Mouse (Mus musculus) layer of hippocampus, postnatal 10 days (tissue): ENCODE measurements around the gene Zfp866. TPM values are rescaled to one million over a fixed set of nuclear protein-coding genes. Genes with fewer than 3 reads are reported as not detected.
A peak's percentile ranks its signal among the peaks of the same experiment; 100 is the strongest.

Source experiments
- DNase-seq, 2 experiments: peaks; one replicate each; pipeline ENCODE4 v3.0.0; 2021; ENCODE audit warnings: low spot score in 2 of 2
- long read RNA-seq: library from polyadenylated mRNA; stranded (forward); transcript quantifications from one replicate; pipeline ENCODE4 v2.0.0, GENCODE M21; 2023
- total RNA-seq, 2 experiments: library from RNA; stranded (reverse); gene quantifications; 2 replicates each; pipeline ENCODE4 v1.2.3; 2021

Zfp866 gene
- total RNA-seq: 10 to 100 TPM; 30.8 to 32.6 TPM
- long read RNA-seq, partial matches to known transcripts: 1 of 4 reads
- long read RNA-seq, other reads (novel, unspliced or antisense): 2 of 4 reads

DNA sequence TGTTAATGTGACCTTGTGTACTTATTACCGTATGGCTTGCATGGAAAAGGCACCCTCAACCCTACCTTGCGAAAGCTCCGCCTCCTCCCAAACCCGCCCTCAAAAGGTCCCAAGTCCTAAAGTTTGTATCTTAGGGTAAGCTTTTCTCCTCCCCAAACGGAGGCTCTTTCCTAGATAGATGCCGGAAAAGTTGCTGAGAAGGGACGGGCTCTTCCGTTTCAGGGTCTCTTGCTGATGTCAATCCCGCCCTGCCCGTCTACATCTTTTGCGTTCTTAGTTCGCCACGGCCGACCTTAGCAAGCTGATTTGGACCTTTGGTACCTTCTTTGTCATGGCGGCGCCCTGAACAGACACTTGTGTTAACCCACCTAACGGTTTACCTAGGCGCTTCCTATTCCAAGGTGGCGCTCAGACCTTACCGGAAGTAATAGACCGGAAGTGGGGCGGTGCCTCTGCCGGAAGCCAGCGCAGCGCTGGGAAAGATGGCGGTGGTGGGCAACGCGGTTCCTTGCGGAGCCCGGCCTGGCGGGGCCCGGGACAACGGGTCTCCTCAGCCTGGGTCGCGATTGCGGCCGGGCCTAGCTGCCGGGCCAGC, at the start of gene Zfp866, which contains the start of gene Atp13a1:
Zfp866 (minus strand) TSS at position 406 of the 595 bp plus-strand sequence.
Atp13a1 (plus strand) TSS at position 391 of the 595 bp plus-strand sequence.
- DNase-seq: peak; percentile 88 to 89

- DNase-seq: no peak
Measured at GRCm38 (mm10) chr8:69837057-69837682, 46.2 kb upstream of the Zfp866 start.

GRCm38 (mm10) chr8:69832298-69832853, 41.4 kb upstream of the Zfp866 start, which contains the start of gene Pbx4:
Gene Pbx4 (plus strand): TSS chr8:69832491.
- DNase-seq: peak; percentile 87 to 89

- DNase-seq: no peak
Measured at GRCm38 (mm10) chr8:69826371-69826770, 35.4 kb upstream of the Zfp866 start.

GRCm38 (mm10) chr8:69822386-69823191, 31.6 kb upstream of the Zfp866 start, which contains the start of gene Lpar2:
Gene Lpar2 (plus strand): TSS chr8:69822429.
- peak; percentile 37 to 54 for DNase-seq

DNA sequence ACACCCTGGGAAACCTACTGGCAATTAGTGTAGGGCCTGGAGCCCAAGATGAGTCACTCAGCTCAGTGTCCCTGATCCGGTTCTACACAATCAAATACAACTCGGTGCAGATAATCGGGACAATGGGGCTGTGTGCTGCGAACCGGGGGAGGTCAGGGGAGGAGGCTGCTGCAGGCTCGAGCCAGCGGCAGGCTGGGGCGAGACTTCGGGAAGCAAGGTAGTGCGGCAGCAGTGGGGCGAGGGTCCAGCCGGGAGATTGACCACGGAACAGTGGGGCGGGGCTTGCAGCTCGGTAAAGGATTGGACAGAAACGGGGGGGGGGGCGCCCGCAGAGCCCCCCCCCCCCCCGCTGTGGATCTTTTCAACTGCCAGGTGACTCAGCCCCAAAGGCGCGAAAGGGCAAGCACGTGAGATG, 31.0 kb upstream of the Zfp866 start:
- DNase-seq: peak in 1 of 2 experiments; percentile 44

- DNase-seq: no peak
Measured at GRCm38 (mm10) chr8:69820466-69820865, 29.5 kb upstream of the Zfp866 start.

DNA sequence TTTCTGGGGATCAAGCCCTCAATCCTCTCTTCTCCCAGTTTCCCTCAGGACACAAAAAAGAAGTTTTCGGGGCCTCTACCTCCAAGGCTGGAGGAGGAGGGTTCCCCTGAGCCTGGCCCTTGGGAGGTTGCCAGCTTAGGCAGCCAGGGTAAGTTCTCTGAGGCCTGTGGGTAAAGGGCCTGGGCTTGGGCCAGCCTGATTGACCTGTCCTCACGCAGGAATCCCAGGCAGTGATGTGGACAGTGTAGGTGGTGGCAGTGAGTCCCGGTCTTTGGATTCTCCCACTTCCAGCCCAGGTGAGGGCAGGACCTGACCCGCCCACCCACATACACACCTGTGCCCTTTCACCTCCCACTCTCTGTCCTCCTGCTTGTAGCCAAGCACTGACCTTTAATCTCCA, 24.4 kb upstream of the Zfp866 start:
- DNase-seq: no peak

GRCm38 (mm10) chr8:69814881-69815280, 23.9 kb upstream of the Zfp866 start:
- DNase-seq: no peak

DNA sequence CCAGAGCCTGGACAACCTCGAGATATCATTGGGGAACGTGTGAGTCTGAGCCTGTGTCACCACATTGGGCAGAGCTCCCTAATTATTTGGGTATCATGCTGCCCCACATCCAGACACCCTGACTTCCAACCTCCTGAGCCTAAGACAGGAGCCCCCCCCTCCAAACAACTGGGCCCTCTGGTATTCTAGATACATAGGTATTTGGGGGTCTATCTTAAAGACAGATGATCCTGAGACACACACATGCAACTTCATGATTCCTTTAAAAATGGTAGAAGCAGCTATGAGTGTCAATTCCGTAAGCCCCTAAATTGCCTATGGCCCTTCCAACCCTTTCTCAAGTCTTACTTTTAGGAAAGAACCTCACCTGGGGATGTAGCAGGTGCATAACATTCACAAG, 18.8 kb upstream of the Zfp866 start:
- DNase-seq: no peak

DNA sequence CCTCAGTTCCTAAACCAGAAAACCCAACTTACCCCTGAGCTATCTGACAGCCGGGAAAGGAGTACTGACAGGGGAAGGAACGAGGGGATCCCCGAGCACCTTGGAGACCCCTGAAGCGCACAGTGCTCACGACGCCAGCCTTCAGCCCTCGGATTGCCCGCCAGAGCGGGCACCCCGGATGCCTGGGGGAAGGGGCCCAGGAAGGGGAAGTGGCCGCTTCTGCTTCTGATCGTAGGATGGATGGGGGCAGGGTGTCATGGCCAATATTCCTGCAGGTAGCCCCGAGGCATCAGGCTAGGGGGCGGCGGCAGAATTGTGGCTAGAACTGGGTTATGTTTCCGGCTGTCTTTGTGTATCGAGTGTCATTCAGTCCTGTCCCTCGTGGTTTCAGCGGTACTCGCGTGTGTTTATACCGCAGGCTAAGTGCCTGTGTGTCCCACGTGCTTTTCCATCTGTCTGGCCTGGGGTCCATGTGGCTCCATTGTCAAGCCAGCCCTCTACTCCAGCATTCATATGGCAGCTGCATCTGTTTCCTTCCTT, 18.0 kb upstream of the Zfp866 start:
- peak; percentile 34 to 48 for DNase-seq

DNA sequence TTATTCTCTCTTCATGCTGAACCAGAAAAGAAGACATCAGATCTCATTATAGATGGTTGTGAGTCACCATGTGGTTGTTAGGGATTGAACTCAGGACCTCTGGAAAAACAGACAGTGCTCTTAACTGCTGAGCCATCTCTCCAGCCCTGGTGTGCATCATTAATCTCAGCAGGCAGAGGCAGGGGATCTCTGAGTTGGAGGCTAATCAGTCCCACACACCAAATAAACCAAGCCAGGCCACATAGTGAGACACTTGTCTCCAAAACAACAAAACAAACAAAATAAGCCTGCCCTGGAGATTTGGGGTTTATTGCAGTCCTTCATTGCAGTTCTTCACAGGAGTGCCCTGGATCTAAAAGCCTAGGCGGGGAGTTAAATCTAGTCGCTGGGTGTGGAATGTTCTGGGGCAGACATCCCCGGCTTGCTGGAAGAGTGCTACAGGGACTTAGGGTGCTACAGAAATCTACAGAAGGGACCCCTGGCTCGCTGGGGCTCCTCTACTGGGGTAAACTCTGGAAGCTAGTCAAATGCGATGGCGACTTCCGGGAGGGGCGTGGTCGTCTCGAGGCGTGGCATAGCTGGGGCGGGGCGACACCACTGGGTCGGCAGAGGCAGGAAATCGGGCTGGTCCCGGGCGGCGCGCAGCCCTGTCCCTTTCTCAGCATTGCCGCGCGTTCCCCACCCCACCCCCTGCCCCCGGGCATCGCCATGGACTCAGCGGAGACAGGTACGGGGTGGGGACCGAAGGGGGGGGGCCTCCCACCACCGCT, 17.3 kb upstream of the Zfp866 start, which contains the start of gene Gmip:
Gmip (plus strand) TSS at position 586 of the 770 bp plus-strand sequence.
- DNase-seq: peak; percentile 59 to 71

GRCm38 (mm10) chr8:69807236-69807635, 16.3 kb upstream of the Zfp866 start:
- DNase-seq: peak in 1 of 2 experiments; percentile 19

DNA sequence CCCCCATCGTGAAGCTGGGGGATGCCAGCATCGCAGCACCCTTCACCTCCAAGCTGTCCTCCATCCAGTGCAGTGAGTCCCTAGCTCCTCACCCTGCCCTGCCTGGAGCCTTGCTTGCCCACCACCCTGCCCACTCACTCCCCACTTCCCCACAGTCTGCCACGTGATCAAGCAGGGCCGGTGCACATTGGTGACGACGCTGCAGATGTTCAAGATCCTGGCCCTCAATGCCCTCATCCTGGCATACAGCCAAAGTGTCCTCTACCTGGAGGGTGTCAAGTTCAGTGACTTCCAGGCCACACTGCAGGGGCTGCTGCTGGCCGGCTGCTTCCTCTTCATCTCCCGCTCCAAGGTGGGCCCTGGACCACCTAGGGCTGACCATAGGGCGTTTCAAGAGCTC, 14.5 kb upstream of the Zfp866 start:
- DNase-seq: peak in 1 of 2 experiments; percentile 15

DNA sequence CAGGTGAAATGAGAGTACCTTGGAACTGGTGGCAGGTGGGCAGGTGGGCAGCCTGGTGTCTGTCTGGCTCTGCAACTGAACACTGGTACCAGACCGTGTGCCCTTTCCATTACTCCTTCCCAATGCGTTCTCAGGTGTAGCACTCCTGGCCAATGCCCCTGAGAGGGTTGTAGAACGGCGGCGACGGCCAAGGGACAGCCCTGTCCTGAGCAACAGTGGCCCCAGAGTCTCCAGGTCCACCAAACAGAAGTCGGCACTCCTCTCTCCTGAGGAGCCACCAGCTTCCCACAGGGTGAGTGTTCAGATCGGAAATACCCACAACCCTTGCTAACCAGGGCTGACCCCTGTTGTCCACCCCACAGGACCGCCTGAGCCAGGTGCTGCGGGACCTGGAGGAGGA, 14.1 kb upstream of the Zfp866 start:
- DNase-seq: no peak

- peak; percentile 1 to 5 for DNase-seq
Measured at GRCm38 (mm10) chr8:69804537-69804936, 13.6 kb upstream of the Zfp866 start.

DNA sequence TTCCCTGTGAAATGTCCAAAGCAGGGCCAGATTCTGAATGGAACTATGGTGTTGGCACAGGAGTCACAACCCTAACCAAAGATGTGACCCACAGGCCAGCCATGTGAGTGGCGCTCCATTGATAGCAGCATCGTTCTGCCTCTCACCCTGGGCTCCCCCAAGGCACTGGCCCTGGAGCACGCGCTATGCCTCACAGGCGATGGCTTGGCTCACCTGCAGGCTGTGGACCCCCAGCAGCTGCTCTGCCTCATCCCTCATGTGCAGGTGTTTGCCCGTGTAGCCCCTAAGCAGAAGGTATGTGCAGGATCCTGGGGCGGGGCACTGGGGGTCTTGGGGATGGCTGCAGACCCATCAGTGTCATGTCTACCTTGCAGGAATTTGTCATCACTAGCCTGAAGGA, 12.4 kb upstream of the Zfp866 start:
- peak; percentile 2 to 10 for DNase-seq

DNA sequence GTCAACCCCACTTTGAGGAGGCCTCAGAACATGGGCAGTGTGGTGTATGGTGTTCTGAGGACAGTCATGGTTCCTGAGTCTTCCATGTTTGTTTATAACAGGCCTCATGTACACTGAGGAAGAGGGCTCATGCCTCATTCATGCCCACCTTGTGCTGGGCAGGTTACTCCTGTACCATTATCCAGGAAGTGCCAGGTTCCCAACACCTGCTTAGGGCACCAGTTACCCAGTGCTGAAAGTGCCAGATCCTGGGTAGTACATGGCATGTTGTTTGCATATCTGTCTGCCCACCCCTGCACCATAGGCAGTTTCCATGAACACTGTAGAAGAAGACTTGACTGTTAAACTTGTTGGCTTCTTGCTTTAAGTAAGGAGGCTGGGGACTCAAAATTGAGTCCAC, 11.2 kb upstream of the Zfp866 start:
- DNase-seq: peak in 1 of 2 experiments; percentile 2

DNA sequence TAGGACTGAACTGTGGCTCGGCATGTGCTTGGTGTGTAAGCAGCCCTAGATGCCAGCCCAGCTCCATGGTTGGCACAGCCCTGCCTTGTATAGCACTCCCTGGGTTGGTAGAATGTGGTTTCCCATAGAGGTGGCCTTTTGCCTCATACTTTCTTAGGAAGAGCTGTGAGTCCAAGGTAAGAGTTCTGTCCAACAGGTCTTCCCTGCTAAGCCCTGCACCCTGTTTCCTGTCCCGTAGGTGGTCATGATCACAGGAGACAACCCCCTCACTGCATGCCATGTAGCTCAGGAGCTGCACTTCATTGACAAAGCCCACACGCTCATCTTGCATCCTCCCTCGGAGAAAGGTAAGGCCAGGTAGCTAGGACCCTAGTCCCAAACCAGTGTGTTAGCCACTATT, 10.8 kb upstream of the Zfp866 start:
- DNase-seq: no peak

GRCm38 (mm10) chr8:69799946-69800345, 9.0 kb upstream of the Zfp866 start:
- peak in 1 of 2 experiments; percentile 5 for DNase-seq
